Mouse (Mus musculus) liver, postnatal 0 days (tissue): Measurements from ENCODE around the gene Brpf3. TPM values are rescaled to one million over a fixed set of nuclear protein-coding genes. Genes with fewer than 3 reads are reported as not detected.

Source experiments
- ATAC-seq: fragments of 200-750 bp; cut with Nextera tagmentation; 2 replicates; pipeline ENCODE4 v1.8.0; 2017; ENCODE audit warnings: mild to moderate bottlenecking, moderate library complexity
- DNase-seq: peaks from one replicate; pipeline ENCODE4 v3.0.0-alpha.2; 2016
- H3K27ac ChIP-seq: fragments of 300-500 bp; sonication (generic); 2 replicates; pipeline ENCODE4 v1.5.1; 2014; ENCODE audit warnings: antibody characterized with exemption, moderate library complexity, mild to moderate bottlenecking, low read depth
- H3K27me3 ChIP-seq: fragments of 300-500 bp; sonication (generic); 2 replicates; pipeline ENCODE4 v1.6.1; 2014; ENCODE audit warnings: low read length, control low read depth, mixed read lengths; ENCODE audit not compliant: insufficient read depth
- H3K36me3 ChIP-seq: fragments of 300-500 bp; sonication (generic); replicated peaks from 2 replicates; pipeline ENCODE4 v1.6.1; 2014; ENCODE audit warnings: mild to moderate bottlenecking, control low read depth, low read length, moderate library complexity, mixed read lengths; ENCODE audit not compliant: insufficient read depth
- H3K4me1 ChIP-seq: fragments of 300-500 bp; sonication (generic); 2 replicates; pipeline ENCODE4 v1.6.1; 2014; ENCODE audit warnings: antibody characterized with exemption, mild to moderate bottlenecking, control low read depth; ENCODE audit not compliant: insufficient read depth
- H3K4me2 ChIP-seq: fragments of 300-500 bp; sonication (generic); 2 replicates; pipeline ENCODE4 v1.6.1; 2014; ENCODE audit warnings: low read depth, mild to moderate bottlenecking, low read length, moderate library complexity, mixed read lengths
- H3K4me3 ChIP-seq: fragments of 300-500 bp; sonication (generic); 2 replicates; pipeline ENCODE4 v1.5.1; 2014; ENCODE audit warnings: low read depth, low read length
- H3K9ac ChIP-seq: fragments of 300-500 bp; sonication (generic); replicated peaks from 2 replicates; pipeline ENCODE4 v1.6.1; 2014; ENCODE audit warnings: mild to moderate bottlenecking, moderate library complexity
- H3K9me3 ChIP-seq: fragments of 300-500 bp; sonication (generic); 2 replicates; pipeline ENCODE4 v1.6.1; 2016; ENCODE audit warnings: mild to moderate bottlenecking, control low read depth, low read length, mixed read lengths
- CTCF ChIP-seq: sonication (generic); IDR thresholded peaks from 2 replicates; pipeline ENCODE4 v1.5.1; 2016; ENCODE audit warnings: antibody characterized with exemption, low read depth
- EP300 ChIP-seq: IDR thresholded peaks from 2 replicates; pipeline ENCODE4 v1.6.1; 2016; ENCODE audit warnings: antibody characterized with exemption, low read depth, mild to moderate bottlenecking
- WGBS: fragments of 180-500 bp; shearing (Covaris S2); extraction: QIAGEN DNeasy Blood & Tissue Kit; methylation state at CpG from one replicate; pipeline ENCODE4 v1.1.7; 2014; ENCODE audit not compliant: insufficient replicate concordance; 5-methylcytosine and 5-hydroxymethylcytosine counted together
- polyA plus RNA-seq: library from polyadenylated mRNA; unstranded; fragments of >200 nt; fragmentation: Nextera tagmentation; extraction: Ambion mirVana; gene quantifications from 2 replicates; pipeline ENCODE4 v1.2.1, GENCODE M21; 2015

Gene Brpf3
- polyA plus RNA-seq, 1 experiment from 2014 or later: 33.9 TPM

DNA sequence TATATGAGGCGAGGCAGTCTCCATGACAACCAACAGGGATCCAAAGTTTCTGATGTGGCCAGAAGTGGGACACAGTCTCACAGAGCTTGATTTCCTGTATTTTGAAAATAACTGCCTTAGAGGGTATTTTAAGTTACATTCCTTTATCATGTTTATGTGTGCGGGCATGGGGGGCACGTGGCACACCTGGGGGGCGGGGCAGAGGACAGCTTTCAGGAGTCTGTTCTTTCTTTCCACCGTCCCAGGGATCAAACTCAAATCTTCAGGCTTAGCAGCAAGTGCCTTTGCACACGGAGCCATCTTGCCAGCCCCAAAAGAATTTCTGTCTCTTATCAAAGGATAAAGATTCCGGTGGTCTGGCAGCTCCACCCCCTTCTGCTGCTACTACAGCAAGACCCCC is 63.0 kb downstream of the Brpf3 start:
- Histone ChIP-seq H3K4me3 (no peak overlapping the region), H3K27me3 (no peaks in the 10 kb centered on the region), H3K36me3 (no peaks in the 10 kb centered on the region), H3K4me1 (no peaks in the 10 kb centered on the region), H3K4me2 (no peak overlapping the region), H3K27ac (no peak overlapping the region), H3K9ac (no peak overlapping the region), H3K9me3 (no peaks in the 10 kb centered on the region)
- TF ChIP-seq EP300 (no peak), CTCF (no peak)
- ATAC-seq: no peak
- WGBS: 63% methylated on average over 7 of the region's 7 CpGs
- no peak for DNase-seq

- Histone ChIP-seq H3K4me1 (no peaks in the 10 kb centered on the region), H3K27me3 (no peaks in the 10 kb centered on the region), H3K4me2 (no peak overlapping the region), H3K9me3 (no peaks in the 10 kb centered on the region), H3K4me3 (no peak overlapping the region), H3K9ac (no peak overlapping the region), H3K36me3 (no peaks in the 10 kb centered on the region), H3K27ac (no peak overlapping the region)
- no peak for DNase-seq
- no peak for ATAC-seq
- WGBS: 77% methylated on average over 6 of the region's 6 CpGs
- TF ChIP-seq CTCF (no peak), EP300 (no peak)
These were observed 63.6 kb downstream of the Brpf3 start for GRCm38 (mm10) chr17:28864464-28864863.

- Histone ChIP-seq H3K4me2 (no peak overlapping the region), H3K36me3 (no peaks in the 10 kb centered on the region), H3K27ac (no peak overlapping the region), H3K4me3 (no peak overlapping the region), H3K4me1 (0 out of 2 replicates have a peak, but pooled peaks cover 3% of the 10 kb centered on the region), H3K27me3 (no peaks in the 10 kb centered on the region), H3K9me3 (no peaks in the 10 kb centered on the region), H3K9ac (no peak overlapping the region)
- TF ChIP-seq CTCF (no peak), EP300 (no peak)
- ATAC-seq (no peak), DNase-seq (no peak)
These were observed 66.0 kb downstream of the Brpf3 start for GRCm38 (mm10) chr17:28866921-28867320.

DNA sequence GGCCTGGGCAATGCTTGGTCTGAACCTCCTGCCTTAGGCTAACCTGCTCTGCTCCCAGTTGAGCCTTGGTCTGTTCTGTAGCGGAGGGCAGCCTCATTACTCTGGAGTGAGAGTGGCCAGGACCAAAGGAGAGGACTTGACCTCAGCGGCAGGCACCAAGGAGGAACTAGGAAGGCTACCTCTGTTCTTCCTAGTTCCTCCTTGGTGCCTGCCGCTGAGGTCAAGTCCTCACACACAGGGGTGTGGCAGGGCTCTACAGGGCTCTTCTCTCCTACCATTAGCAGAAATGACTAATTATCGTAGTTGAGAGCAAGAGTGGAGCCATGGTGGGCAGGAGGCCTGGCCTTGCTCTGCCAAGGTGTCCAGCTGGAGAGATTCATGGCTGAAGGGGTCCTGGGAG is 66.5 kb downstream of the Brpf3 start:
- no peak overlapping the region for H3K4me2 ChIP-seq
- no peaks in the 10 kb centered on the region for H3K36me3 ChIP-seq
- no peak overlapping the region for H3K4me3 ChIP-seq
- no peak for DNase-seq
- H3K4me1 ChIP-seq: peaks cover 8% of the 10 kb centered on the region; the same call in 1 of the 2 replicates
- ATAC-seq: no peak
- no peaks in the 10 kb centered on the region for H3K9me3 ChIP-seq
- no peaks in the 10 kb centered on the region for H3K27me3 ChIP-seq
- H3K27ac ChIP-seq: no peak overlapping the region
- H3K9ac ChIP-seq: no peak overlapping the region
- WGBS: 65% methylated on average over 4 of the region's 4 CpGs
- TF ChIP-seq EP300 (no peak), CTCF (no peak)

DNA sequence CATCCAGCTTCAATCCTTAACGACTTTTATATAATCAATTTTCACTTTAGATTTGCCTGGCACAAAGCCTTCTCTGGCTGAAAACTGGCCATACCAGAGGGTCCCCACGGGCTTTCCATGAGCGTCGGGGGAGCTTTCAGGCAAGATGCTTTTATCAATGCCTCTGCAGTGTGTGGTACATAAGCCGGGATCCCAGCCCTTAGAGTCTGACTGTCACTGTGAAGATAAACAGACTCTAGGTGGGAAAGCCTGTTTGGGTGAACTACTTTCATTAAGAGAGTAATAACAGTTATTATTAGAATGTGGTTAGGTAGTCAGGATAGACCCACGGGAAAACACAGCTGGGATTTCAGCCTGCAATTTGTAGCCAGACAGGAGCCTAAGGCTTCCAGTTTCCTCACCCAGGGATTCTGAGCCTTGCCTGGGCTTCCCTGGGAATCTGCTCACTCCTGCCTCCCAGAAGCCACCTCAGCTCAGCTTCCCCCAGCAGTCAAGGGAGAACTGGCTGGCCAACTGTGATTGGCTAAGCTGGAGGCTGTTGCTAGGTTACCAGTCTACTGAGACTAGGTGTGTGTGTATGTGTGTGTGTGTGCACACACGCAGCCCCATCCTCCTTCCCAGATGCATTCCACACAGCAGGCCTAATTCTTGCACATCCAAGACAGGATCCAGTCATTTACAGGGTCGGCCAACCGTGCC is 68.7 kb downstream of the Brpf3 start:
- Histone ChIP-seq H3K27me3 (no peaks in the 10 kb centered on the region), H3K36me3 (no peaks in the 10 kb centered on the region), H3K27ac (no peak overlapping the region), H3K9me3 (no peaks in the 10 kb centered on the region), H3K4me2 (no peak overlapping the region), H3K4me3 (no peak overlapping the region), H3K9ac (no peak overlapping the region), H3K4me1 (peaks cover 11% of the 10 kb centered on the region; the same call in 1 of the 2 replicates)
- DNase-seq: no peak
- 69% methylated on average over 9 of the region's 9 CpGs for WGBS
- no peak for ATAC-seq
- TF ChIP-seq EP300 (no peak), CTCF (no peak)

- 70% methylated on average over 5 of the region's 5 CpGs for WGBS
These were observed 69.5 kb downstream of the Brpf3 start for GRCm38 (mm10) chr17:28870435-28870834.

More at GRCm38 (mm10) chr17:28870435-28870834, 69.5 kb downstream of the Brpf3 start:
- TF ChIP-seq CTCF (peak; percentile 39), EP300 (no peak)
- DNase-seq (no peak), ATAC-seq (no peak)
- no peaks in the 10 kb centered on the region for H3K36me3 ChIP-seq
- peaks cover 11% of the 10 kb centered on the region; the same call in 1 of the 2 replicates for H3K4me1 ChIP-seq
- H3K27ac ChIP-seq: no peak overlapping the region
- no peaks in the 10 kb centered on the region for H3K9me3 ChIP-seq
- H3K27me3 ChIP-seq: no peaks in the 10 kb centered on the region
- no peak overlapping the region for H3K9ac ChIP-seq
- no peak overlapping the region for H3K4me2 ChIP-seq
- no peak overlapping the region for H3K4me3 ChIP-seq
